Comparison of ENCODE assay signal across 15 mouse cellular contexts in genomic region chr6:144329311-144329930, GRCm38 (mm10).
DNase-seq lines count a peak whose midpoint lies in the region.
"Had no signal": no experiment of that assay in that cellular context is flagged by ENCODE, and none has a peak within 500 bp of the region (broad histone marks: within the 10 kb centered on the region; RNA-seq: fewer than 3 reads in every experiment).

No protein-coding gene starts in this region.

- DNase-seq in adrenal gland, postnatal 14 days = peak; percentile 12
- no peak for DNase-seq in adrenal gland, adult 8-10 months
- DNase-seq in testis, postnatal 14 days (ENCODE audit: low spot score) = peak; percentile 7
- no peak for DNase-seq in testis, postnatal 10 days (ENCODE audit: low spot score)
- peak; percentile 54 for DNase-seq in R1 (ENCODE audit: low read depth, low spot score)
- DNase-seq in left cerebral cortex, adult 9 months (ENCODE audit: low spot score in 2 of 2) = no peak
- DNase-seq in cerebellum, postnatal 4 days (ENCODE audit: low spot score in 2 of 2) = no peak
- DNase-seq: B cell, adult 2 months; cerebellum, adult 18-20 months; cerebellum, postnatal 10 days; gastrocnemius, postnatal 10 days; heart, postnatal 4 days; kidney, adult 9 months; kidney, postnatal 25 days; liver, postnatal 0 days had no signal

Comparison
In these comparisons a context has a peak if more than half of its experiments do, and no peak if none do; other contexts are left out.
1. DNase-seq: peak in adrenal gland, postnatal 14 days (single experiment), testis, postnatal 14 days (single experiment) and R1 (single experiment); none in adrenal gland, adult 8-10 months (single experiment), testis, postnatal 10 days (single experiment), left cerebral cortex, adult 9 months (0 of 2) and cerebellum, postnatal 4 days (0 of 2).